Mouse (Mus musculus) cerebral cortex, adult 2 months (tissue): ENCODE measurements around the gene Top2a.

Experiments used
- WGBS: fragments of 180-500 bp; shearing (Covaris S2); methylation state at CpG from one replicate; pipeline ENCODE4 v1.1.7; 2018; 5-methylcytosine and 5-hydroxymethylcytosine counted together

The Top2a gene

GRCm38 (mm10) chr11:98982773-98983133 lies 41.2 kb downstream of the Top2a start, which contains the start of gene Gjd3:
Gene Gjd3 (minus strand): TSS chr11:98983016.
- 2% methylated on average over 28 of the region's 28 CpGs for WGBS

- WGBS: under 1% methylated on average over 94 of the region's 94 CpGs
Measured at GRCm38 (mm10) chr11:98981997-98982772, 41.8 kb downstream of the Top2a start.

DNA sequence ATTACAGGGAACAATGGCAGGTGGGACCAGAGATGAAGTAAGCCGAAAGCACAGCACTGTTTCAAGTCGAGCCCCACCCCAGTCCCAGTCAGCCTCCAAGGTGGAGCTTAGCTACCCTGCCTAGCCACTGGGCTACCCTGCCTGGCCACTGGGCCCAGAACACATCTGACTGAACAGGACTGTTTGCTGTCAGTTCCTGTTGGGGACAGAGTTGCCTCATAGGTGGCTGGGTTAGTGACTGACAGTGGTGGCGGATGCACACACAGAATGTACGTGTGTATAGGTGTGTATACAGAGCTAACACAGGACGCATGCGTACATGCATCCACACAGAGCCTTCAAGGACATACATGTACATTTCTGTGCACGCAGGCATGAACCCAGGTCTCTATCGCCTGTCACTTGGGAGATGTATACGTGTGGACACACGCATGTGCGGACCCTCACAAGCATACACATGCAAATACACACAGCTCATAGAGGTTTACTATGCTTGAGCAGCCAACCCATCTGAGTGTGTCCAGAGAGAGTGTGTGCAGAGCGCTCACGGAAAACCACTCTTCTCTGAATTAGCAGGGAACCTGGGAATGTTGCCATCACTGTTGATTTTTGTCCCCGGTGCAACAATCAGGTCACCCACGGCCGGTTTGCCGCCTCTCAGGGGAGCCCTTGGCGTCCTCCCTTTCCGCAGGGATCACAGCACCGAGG lies 42.5 kb downstream of the Top2a start:
- WGBS: 26% methylated on average over 20 of the region's 20 CpGs

DNA sequence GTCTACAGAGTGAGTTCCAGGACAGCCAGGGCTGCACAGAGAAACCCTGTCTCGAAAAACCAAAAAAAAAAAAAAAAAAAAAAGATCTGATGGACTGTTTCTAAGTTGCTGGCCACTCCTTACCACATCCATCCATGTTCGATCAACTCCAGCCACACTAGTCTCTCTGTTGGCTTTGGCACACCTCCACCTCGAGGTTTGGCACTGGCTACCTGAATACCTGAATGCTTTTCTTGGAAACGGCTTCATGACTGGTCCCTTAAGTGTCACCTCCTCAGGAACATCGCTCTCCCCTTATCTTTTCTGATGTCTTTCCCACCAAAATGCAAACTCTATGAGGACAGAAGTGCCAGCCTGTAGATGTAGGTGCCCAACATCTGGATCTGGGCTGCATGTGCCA lies 44.6 kb downstream of the Top2a start:
- 77% methylated on average over 5 of the region's 5 CpGs for WGBS

- WGBS: 55% methylated on average over 15 of the region's 15 CpGs
Measured at GRCm38 (mm10) chr11:98978526-98979148, 45.4 kb downstream of the Top2a start.

DNA sequence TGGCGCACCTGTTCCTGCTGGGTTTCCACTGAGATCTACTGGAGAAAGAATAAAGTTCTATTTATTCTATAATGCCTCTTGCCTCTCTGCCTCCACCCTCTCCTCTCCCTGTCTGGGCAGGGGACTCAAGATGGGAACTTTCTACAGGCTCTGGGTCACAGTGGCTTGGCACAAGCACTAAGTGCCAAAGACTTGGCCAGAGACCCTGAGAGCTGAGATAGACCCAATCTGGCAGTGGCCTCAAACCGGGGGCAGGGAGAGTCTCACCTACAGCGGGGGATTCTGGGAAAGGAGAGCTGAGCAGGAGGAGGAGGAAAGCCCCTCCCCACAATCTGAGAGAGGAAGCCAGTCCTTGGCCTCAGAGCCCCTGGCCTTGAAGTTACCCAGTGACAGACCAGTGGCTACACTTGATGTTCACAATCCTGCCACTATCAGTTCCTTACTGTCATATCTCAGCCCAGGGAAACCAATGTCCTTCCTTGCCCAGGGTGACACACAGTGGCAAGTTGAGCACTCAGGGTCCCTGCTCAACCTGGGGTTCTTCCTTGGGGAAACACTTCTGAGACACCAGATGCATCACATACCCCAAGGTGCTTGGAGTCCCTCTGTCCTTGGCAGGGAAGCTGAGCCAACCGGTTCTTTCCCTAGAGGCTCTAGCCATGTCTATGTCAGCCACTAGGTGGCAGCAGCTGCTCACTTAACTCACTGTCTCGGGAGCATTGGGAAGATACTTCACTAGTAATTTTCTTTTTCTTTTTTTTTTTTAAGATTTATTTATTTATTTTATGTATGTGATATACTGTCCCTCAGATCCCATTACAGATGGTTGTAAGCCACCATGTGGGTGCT lies 48.9 kb downstream of the Top2a start:
- WGBS: 55% methylated on average over 5 of the region's 5 CpGs

- WGBS: 89% methylated on average over 6 of the region's 6 CpGs
Measured at GRCm38 (mm10) chr11:98974213-98974612, 49.8 kb downstream of the Top2a start.

DNA sequence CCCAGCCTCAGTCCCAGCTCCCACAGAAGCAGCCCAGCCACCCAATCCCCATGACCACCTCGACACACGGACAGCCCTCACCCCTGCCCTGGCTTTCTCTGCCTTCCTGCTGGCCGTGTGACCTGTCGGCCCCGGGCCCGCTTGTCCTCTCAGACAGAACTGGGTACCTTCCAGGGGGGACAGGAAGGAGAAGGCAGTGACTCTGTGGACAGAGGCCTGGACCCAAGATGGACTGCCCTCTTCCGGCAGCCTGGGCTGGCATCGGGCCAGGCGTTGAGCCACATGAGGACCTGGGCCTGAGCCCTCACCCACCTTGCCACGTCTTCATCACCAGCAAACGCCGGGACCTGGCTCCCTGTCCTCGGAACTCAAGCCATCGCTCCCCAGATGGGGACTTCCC lies 50.4 kb downstream of the Top2a start:
- 79% methylated on average over 14 of the region's 14 CpGs for WGBS

GRCm38 (mm10) chr11:98972801-98973360 lies 51.1 kb downstream of the Top2a start:
- 78% methylated on average over 9 of the region's 9 CpGs for WGBS

DNA sequence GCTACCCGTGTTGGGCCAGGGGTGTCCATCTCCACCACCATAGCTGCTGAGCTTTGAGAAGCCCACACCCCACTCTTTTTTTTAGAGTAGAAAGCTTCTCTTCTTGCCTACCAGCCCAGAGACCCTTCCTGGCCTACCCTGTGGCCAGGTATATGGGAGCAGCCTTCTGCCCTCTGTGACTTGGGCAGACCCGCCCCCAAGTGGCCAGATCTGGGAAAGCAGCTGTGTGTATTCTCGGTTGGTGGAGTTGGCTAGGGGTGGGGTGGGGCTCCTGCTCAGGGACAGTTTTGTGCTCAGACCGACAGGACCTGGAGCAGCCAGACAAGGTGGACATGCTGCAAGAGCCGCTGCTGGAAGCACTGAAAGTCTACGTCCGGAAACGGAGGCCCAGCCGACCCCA lies 51.8 kb downstream of the Top2a start:
- WGBS: 58% methylated on average over 9 of the region's 9 CpGs

DNA sequence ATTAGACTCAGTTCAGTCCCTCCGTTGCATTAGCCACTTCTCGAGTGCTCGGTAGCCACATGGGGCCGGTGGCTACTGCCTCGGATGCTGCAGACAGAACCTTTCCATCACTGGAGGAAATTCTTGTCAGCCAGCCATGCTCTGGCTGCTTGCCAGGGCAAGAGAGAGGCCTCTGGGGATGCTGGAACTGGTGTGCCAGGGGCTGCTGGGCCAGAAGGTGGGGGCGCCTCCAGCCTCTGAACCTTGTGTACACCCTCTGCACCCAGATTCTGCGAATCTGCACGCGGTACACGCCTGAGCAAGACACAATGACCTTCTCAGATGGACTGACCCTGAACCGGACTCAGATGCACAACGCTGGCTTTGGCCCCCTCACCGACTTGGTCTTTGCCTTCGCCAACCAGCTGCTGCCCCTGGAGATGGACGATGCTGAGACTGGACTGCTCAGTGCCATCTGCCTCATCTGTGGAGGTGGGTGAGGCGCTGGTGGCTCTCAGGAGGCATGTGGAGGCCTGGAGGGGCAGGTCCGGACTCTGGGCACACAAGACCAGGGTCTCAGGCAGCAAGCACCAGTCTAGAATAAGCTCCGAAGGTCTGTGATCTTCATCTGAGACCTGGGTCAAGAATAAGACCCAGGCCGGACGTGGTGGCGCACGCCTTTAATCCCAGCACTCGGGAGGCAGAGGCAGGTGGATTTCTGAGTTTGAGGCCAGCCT lies 52.5 kb downstream of the Top2a start:
- WGBS: 72% methylated on average over 23 of the region's 23 CpGs

DNA sequence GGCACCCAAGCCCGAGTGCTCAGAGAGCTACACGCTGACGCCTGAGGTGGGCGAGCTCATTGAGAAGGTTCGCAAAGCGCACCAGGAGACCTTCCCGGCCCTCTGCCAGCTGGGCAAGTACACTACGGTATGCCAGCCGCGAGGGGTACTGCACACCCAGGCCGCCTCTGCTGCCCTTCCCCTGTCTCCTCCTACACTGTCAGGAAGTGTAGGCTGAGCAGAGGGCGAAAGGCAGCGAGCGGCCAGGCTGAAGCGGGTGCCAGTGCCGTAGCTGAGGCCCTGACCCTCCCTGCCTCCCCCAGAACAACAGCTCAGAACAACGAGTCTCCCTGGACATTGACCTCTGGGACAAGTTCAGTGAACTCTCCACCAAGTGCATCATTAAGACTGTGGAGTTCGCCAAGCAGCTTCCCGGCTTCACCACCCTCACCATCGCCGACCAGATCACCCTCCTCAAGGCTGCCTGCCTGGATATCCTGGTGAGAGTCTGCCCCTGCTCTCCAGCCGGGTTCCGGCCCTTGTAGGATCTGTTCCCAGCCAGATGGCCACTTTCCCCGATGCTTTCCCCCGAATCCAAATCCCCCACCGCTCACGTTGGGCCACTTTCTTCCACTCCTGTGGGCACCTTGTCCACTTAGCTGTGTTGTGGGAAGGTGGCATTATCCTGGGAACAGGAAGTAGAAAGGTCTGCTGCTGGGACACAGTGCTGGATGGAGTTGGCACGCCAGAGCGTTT lies 53.6 kb downstream of the Top2a start:
- 59% methylated on average over 29 of the region's 29 CpGs for WGBS

DNA sequence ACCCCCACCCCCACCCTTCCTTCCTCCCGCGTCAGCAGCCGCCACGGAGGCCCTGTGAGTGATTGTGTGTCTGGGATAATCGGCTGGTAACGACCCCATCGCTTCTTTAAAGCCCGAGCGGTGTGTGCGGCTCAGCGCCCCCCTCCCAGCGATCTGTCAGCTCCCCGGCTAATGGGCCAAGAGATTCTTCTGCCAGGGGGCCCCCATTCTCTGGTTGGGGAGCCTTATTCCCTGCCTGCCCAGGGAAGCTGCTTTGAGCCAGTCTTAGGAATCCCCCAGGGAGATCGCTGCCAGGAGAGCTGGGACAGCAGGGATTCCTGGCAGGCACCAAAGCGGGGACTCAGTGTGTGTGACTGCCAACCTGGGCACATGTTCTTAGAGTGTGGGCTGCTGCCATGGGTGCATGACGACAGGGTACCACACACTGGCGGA lies 54.5 kb downstream of the Top2a start:
- WGBS: 20% methylated on average over 17 of the region's 17 CpGs

DNA sequence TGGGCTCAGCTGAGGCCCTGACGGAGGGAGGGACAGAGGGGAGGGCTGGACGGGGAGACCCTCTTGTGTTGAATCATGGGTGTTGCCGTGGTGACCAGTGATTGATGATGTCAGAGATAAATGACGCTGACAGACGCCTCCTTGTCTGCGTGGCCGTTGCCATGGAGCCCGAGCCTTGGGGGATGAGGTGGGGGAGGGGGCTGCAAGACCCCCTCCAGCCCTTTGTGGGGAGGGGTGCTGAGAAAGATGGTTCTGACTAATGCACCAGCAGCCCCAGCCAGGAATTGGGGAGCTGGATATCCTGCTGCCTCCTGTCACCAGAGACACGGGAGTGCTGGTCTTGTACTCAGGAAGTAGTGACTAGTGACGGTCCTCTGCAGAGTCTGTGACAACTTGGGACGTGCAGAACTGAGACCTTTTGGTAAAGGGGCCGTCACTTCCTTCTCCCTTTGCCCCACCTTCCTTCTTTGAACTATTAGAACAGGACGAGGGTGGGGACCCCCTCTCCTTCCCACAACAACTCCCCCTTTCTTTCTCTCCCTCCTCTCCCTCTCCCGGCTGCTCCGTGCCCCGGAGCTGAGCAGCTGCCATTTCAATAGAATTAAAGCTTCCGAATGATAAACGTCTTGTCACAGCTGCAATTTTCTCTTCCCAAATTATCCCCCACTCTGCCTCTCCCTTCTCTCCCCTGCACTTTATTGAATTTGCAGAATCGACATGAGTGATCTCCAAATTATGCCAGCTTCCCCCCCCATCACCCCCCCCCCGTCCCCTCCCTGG lies 55.1 kb downstream of the Top2a start:
- WGBS: 24% methylated on average over 20 of the region's 20 CpGs

GRCm38 (mm10) chr11:98968079-98968478 lies 55.9 kb downstream of the Top2a start:
- WGBS: 68% methylated on average over 16 of the region's 16 CpGs

DNA sequence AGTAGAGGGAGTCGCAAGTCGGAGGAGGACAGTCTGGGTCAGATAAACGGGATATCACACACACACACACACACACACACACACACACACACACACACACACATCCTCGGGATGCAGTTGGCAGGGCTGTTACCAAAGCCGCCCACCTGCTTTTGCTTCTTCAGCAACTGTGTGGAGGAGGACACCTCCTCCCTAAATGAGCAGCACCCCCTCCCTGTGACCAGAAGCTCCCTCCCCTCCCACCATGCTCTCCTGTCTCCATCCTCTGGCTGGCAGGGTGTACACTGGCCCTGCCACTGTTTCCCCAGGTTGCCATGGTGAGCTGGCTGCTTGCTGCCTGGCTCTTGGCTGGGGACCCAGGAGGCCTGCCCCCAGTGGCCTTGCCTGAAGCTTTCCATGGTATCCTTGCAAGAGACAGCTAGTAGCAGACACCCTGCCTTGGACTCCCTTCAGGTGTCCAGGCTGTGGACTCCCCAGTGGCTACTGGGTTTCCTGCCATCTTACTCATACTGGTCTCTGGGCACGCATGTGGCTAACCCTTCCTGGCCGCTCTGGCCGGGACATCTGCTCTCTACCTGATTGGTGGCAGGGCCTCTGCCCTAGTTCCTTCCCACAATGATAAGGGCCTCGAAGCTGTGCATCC lies 57.4 kb downstream of the Top2a start:
- 47% methylated on average over 9 of the region's 9 CpGs for WGBS

GRCm38 (mm10) chr11:98965416-98966077 lies 58.4 kb downstream of the Top2a start:
- WGBS: 31% methylated on average over 11 of the region's 11 CpGs
